Mouse (Mus musculus) kidney, postnatal 4 days (tissue): ENCODE data around the gene Abcf2.

ENCODE experiments used
- DNase-seq, 2 experiments: peaks; one replicate each; pipeline ENCODE4 v3.0.0; 2021; ENCODE audit warnings: mixed read lengths in 2 of 2

The Abcf2 gene

DNA sequence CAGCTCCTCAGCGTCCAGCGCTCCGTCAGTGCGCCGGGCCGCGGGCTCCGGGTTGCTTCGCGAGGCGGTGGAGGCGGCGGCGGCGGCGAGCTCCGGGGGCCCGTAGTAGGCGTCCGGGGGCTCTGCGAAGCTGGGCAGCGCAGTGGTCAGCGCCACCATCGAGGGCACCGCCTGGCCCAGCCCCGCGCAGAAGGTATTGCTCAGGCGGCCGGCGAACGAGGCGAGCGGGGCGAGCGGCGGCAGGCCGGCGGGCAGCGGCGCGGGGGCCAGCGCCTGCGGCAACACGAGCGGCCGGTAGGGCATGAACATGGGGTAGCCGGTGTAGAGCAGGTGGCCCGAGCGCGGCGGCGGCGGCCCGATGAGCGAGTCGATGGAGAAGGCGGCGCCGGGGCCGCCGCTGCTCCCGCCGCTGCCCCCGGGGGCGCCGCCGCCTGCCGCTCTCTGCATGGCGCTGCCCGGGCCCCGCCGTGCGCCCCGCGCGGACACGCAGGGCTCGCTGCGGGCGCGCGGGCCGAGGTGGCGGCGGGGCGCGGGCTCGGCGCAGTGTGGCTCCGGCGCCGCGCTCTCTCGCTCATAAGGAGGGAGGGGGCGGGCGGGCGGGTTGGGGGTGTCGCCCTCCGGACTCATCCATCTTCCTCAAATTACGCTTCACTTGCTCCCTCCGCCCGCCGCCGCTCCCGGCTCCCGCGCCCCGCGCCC is 50.9 kb downstream of the Abcf2 start:
- peak; percentile 29 to 50 for DNase-seq

DNA sequence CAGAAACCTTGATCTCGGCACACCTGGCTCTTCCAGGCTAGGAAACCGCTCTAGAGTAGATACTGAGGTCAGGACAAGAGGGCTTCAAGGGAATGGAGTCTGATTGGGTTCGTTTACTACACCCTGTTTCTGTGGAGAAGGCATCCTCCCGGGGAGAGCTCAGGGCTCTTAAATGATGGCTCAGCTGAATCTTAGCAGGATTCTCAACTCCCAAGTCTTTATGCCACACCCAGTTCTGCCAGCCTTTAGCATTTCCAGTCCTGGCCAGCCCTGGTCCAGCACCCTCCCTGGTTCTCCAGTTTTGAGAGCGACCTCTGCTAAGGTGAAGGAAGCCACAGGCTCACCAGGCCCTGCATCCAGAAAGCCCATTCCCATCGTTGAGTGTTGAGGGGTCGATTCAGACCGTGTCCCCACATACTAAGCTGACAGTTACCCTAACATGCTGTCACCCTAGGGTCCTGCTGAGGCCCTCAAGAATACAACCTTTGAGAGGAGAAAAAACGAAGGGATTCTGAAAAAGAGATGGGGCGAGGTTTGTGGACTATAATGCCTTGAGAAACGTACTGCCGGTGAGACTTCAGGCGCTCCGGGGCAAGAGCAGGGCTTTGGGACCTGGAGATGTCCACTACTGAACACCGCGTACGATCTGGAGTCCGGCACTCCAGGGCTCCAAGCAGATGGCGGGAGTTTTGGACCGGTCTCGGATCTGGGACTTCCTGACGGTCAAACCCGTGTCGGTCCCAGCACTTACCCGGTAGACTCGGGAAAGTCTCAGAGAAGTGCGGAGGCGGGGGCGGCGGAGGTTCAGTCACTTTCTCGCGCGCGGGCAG is 51.7 kb downstream of the Abcf2 start:
- DNase-seq = peak; percentile 45 to 49

DNA sequence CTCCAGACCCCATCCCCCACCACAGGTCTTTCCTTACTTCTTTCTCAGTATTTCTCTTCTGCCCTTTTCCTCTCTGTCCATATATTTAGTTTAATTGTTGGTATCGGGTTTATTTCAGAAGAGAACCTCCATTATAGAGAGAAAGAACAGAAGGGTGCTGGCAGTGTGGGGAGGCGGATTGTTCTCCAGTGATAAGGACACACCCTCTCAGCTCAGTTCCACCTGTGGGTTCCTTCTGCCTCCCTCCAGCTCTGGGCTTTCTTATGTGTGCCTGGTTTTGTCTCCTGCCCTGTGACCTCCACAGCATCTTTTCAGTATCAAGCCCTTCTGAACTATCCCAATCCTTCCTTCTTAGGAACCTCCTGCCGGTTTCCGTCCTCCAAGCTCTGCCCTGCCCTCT is 52.7 kb downstream of the Abcf2 start:
- no peak for DNase-seq

DNA sequence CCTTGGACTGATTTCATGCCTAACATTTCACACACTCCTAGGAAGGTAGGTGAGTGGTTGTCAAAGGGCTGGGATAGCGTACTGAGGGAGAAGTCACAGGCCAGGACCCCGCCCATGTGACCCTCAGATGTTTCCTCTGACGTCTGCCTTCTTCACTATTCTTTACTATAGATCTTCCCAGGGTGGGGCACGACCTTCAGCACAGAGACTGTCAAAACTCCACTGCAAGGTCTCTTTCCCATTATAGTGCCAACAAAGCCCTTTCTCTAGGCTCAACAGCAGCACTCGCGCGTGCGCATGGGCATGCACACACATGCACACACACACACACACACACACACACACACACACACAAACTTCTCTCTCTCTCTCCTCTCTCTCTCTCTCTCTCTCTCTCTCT is 53.5 kb downstream of the Abcf2 start:
- no peak for DNase-seq

DNA sequence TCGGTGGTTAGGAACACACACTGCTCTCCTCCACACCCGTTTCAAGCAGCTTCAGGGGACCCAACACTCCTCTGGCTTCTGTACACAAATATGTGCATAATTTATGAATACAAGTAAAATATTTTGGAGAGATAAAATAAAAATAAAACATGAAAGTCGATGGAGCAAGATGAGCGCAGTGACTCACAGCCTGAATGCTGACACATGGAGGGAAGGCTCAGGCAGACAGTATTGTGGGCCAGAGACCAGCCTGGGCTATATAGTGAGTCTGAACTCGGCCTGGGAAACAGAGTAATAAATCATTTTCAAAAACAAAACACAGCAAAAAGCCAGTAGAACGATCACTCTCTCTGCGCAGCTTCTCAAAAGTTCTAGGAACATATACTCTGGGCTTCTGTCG is 55.9 kb downstream of the Abcf2 start:
- peak; percentile 31 to 37 for DNase-seq
